Mouse (Mus musculus): Measurements from ENCODE around the gene Blzf1.

Blzf1 gene

DNA sequence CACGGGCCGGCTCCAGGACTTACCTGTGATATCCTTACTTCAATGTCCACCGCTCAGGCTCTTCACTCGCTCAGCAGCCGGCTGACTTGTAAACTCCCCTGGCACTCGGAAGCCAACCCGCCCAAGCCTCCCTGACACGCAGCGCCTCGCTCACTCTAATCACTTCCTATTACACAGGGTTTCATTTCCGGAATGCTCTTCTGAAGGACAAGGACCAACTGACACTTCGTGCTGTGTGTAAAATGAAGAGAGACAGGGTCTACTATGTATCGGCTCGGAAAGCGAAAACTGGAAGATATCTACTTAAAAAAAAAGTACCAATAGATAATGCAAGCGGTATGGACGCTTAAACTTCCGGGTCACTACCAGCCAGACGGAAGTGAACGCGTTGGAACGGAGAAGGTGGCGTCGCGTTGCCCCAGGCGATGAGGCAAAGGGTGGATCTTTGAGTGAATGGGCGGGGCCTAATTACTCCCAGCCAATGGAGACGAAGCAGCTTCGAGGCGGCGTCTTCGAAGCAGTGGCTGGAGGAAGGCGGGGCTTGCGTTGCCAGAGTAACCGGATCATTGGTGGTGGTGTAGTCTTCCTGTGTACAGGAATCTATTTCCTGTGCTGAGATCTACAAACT lies at the start of gene Blzf1:
Gene Blzf1, minus strand, starts transcription at position 366 of the 628 bp plus-strand sequence.
- peak; percentile 99 for DNase-seq (ENCODE audit: low read depth, low spot score)

GRCm38 (mm10) chr1:164353443-164353842 lies 46.2 kb upstream of the Blzf1 start:
- no peak for DNase-seq (ENCODE audit: low read depth, low spot score)

DNA sequence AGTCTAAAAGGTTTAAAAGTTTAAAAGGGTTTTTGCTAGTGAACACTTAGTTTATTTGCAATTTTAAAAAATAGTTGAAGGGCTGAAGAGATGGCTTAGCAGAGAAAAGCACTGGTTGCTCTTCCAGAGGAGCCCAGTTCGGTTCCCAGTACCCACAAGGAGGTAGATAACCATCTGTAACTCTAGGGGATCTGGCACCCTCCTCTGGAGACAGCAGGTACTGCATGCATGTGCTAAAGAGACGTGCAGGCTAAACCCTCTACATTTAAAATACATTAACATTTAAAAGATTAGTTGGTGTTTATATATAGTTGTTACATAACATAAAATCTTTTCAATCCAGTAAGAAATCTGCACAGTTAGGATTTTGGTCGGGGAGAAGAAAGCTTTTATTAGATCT lies 34.9 kb upstream of the Blzf1 start:
- peak; percentile 52 for DNase-seq (ENCODE audit: low read depth, low spot score)

GRCm38 (mm10) chr1:164335846-164336245 lies 28.6 kb upstream of the Blzf1 start:
- no peak for DNase-seq (ENCODE audit: low read depth, low spot score)

- no peak for DNase-seq (ENCODE audit: low read depth, low spot score)
Measured at GRCm38 (mm10) chr1:164335435-164335834, 28.1 kb upstream of the Blzf1 start.

- DNase-seq (ENCODE audit: low read depth, low spot score), result no peak
Measured at GRCm38 (mm10) chr1:164332559-164332958, 25.3 kb upstream of the Blzf1 start.

- DNase-seq (ENCODE audit: low read depth, low spot score), result no peak
Measured at GRCm38 (mm10) chr1:164327764-164328163, 20.5 kb upstream of the Blzf1 start.

GRCm38 (mm10) chr1:164326600-164327155 lies 19.4 kb upstream of the Blzf1 start:
- DNase-seq (ENCODE audit: low read depth, low spot score), result no peak

- no peak for DNase-seq (ENCODE audit: low read depth, low spot score)
Measured at GRCm38 (mm10) chr1:164324878-164325277, 17.6 kb upstream of the Blzf1 start.

- no peak for DNase-seq (ENCODE audit: low read depth, low spot score)
Measured at GRCm38 (mm10) chr1:164324221-164324620, 16.9 kb upstream of the Blzf1 start.

DNA sequence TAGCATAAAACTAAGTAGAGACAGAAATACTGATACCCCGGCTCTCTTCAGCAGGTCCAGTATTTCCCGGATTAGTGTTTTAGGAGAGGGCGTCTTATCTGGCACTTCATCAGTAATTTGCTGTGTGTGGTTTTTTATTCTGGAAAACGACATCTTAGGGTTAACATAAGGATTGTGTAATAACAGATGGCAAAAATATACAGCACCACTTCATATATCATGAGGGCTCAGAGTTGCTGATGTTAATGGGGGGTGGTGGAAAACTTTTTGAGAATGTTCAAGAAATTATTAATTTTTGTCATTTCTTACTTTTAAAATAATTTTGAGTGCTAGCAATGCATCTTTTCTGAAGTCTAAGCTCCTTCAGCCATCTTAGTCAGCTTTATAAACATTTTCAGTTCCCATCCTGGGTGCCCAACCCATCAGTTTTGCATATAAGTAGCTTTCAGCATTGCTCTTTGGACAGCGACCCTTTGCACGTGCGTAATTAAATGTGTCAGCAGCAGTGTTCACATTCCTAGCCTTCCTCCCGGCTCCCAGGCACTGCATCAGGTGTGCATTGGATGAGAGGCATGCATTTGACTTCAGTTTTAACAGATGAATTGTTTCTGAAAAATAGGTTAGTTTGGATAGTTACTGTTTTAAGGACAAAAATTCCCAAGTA lies 15.8 kb upstream of the Blzf1 start:
- DNase-seq (ENCODE audit: low read depth, low spot score), result no peak

DNA sequence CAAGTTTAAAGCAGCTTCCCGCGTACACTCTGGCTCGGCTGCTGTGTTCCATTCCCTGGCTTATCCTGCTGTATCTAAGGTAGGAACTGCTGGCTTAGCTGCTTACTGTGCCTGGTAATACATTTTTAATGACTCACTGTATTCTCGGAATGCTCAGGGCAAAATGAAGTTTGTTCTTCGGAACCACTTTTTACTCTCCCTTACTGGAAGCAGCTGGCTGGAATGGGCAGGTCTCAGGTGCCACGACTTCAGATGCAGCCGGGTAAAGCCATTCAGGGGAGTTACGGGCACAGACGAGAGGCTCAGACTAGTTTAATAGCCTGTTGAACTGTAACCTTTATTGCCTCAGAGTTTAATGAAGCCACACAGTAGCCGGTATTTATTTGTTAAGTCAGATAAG lies 14.1 kb upstream of the Blzf1 start:
- DNase-seq (ENCODE audit: low read depth, low spot score), result no peak

GRCm38 (mm10) chr1:164320731-164321130 lies 13.4 kb upstream of the Blzf1 start:
- no peak for DNase-seq (ENCODE audit: low read depth, low spot score)

DNA sequence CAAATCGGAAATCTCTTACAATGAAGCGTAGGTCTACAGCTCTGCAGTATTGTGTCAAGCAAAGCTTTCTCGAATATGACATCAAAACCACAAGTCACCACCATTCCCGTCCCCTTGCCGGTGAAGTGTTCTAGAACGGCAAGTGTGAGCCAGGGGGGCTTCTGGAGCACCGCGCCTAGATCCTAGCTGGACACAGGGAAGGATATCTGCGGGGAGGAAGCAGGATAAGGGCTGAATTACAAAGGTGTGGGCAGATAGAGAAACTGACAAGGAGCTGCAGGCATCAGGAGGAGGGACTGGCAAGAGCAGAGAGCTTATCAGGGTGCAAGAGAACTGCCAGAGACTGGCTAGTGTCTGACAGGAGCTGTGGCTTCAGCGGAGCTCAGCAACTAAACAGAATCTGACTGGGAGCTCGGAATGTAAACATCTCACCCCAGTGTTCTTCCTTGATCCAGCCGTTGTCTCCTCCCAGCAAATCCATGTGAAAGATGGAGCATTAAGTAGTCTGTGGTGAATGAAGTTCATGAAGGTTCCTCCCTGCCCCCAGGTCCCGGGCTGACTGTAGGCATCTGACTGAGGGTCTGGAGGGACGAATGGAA lies 12.4 kb upstream of the Blzf1 start:
- no peak for DNase-seq (ENCODE audit: low read depth, low spot score)

DNA sequence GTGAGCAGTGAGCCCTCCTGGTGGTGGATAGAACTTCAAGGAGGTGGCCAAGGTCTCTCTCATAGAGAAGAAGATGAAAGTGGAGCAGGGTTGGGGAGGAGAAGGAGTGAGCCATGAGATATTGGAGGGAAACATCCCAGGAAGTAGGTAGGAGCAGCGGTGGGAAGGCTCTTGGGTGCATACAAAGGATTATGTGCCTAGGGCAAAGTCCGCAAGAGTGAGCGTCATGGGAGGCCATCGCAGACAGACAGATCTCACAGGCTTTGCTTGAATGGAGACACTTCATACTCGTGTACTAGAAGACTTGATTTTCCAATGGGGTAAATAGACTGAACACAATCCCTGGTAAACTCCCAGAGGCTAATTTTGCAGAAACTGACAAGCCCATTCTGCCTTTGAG lies 11.2 kb upstream of the Blzf1 start:
- no peak for DNase-seq (ENCODE audit: low read depth, low spot score)

- no peak for DNase-seq (ENCODE audit: low read depth, low spot score)
Measured at GRCm38 (mm10) chr1:164317261-164317660, 10.0 kb upstream of the Blzf1 start.

DNA sequence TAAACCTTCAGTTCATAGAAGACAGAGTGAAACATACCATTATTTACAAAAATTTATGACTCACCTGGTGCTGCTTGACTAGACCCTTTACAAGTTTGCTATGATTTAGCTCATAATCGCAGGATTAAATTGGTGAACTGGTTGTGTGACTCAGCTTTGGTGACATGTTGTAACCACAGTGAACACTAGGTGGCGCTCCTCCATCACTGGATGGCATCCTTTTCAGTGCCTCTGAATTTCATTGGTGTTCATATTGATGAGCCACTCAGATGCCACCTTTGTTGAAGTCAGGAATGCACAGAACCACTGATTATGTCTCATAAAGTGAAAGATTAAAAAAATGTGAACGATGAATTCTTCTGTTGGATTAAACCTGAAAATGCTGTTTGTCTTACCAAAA lies 9.4 kb upstream of the Blzf1 start:
- peak; percentile 86 for DNase-seq (ENCODE audit: low read depth, low spot score)

DNA sequence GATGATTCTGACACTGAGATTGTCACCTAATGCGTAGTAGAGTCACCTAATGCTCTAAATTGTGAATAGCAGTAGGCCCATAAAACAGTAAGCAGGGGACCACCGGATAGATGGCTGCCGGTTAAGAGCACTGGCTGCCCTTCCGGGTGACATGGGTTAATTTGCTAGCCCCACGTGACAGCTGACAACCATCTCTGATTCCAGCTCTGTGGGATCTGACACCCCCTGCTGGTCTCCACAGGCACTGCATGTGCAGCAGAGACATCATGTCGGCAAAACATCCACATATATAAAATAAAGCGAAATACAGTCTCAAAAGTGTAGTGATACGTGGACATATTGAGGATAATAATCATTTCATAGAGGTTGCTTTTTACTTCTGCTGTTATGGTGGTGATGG lies 8.0 kb upstream of the Blzf1 start:
- DNase-seq (ENCODE audit: low read depth, low spot score), result peak; percentile 66

DNA sequence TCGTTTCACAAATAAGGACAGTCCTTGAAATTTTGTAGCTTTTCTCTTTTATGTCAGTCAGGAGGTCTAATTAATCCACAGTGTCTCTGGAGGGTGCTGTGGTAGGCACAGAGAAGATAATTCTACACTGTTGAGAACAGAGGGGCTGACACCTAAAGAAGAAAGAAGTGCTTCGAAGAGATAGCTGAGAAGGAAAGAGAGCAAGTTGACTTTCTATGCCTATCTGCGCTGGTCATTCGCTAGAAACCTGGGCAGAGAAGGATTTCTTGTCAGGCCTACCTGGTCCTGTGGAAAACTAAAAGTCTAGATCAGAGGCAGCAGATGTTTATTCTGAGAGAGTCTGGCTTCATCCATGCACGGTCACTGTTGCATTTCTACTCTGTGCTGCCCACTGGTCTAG lies 6.8 kb upstream of the Blzf1 start:
- DNase-seq (ENCODE audit: low read depth, low spot score), result no peak

- no peak for DNase-seq (ENCODE audit: low read depth, low spot score)
Measured at GRCm38 (mm10) chr1:164307922-164308321, 633 bp upstream of the Blzf1 start.

GRCm38 (mm10) chr1:164303821-164304220 lies 3.5 kb downstream of the Blzf1 start, which contains the start of gene Nme7:
Gene Nme7, plus strand, starts transcription at chr1:164304121.
- DNase-seq (ENCODE audit: low read depth, low spot score), result no peak

DNA sequence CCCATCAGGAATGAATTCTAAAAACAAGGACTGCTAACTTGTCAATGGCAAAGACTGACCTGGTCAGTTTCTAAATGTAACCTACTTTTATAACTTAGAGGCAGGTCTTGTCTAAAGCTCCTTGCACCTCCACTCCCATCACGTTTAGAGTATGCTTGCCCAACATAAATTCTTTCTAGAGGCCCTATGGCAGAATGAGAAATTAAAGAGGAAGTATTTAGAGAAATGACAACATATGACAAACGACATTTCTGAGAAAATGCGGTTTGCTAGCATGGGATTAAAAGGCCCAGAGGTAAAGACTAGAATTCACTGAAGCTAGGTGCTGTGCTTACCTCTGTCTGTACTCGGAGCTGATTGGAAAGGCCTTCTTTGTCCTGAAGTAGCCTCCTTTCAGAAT lies 5.3 kb downstream of the Blzf1 start:
- no peak for DNase-seq (ENCODE audit: low read depth, low spot score)

DNA sequence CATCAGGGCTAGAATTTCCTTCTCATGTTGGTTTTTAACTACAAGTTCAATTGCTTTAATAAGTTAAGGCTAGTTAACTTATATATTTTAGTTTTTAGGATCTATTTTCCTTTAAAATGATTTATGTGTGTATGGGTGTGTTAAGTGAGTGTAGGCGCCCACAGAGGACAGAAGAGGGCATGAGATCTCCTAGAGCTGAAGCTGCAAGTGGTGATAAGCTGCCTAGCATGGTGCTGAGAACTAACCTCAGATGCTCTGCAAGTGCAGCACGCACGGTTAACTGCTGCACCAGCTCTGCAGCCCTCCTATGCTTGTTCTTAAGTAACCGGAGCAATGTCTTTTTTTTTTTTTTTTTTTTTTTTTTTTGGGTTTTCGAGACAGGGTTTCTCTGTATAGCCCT lies 10.8 kb downstream of the Blzf1 start:
- no peak for DNase-seq (ENCODE audit: low read depth, low spot score)
